Mouse (Mus musculus): ENCODE results near the gene Vmn1r135.
"Not testable (repeated sequence)": the region's sequence is repeated elsewhere in the genome, so short reads cannot be mapped to it uniquely, and the experiment has no call there.

Gene Vmn1r135

DNA sequence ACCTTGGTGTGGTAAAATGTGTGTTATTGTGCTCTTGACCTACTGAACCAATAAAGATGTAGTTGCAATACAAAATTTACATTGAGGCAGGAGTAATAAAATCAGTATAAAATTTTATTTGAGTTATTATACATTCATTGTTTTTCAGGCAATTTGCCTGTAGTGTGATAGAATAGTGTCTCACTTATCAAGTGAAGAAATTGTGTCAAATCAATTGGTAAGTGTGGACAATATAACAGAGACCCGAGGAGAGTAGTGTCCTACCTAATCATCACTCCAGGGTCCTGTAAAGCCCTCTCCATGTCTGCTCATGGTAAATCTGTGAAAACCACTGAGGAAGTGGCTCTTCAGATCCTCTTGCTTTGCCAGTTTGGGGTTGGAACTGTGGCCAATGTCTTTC, at the start of gene Vmn1r135:
Vmn1r135 (plus strand) TSS at position 301 of the 400 bp plus-strand sequence.
- in situ Hi-C loops (cut with MboI, MseI) = not testable (repeated sequence)

- in situ Hi-C loops (cut with MboI, MseI) = not testable (repeated sequence)
Measured at GRCm38 (mm10) chr7:21796628-21797027, 35.5 kb upstream of the Vmn1r135 start, which contains the start of gene Gm4177. TSS of gene Gm4177 (minus strand) at chr7:21796728.

DNA sequence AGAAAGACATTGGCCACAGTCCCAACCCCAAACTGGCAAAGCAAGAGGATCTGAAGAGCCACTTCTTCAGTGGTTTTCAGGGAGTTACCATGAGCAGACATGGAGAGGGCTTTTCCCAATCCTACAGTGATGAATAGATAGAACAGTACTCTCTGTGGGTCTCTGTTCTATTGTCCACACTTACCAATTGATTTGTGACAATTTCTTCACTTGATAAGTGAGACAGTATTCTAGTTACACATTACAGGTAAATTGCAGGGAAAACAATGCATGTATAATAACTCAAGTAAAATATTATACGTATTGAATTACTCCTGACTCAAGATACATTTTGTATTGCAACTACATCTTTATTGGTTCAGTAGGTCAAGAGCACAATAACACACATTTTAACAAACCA, 12.0 kb downstream of the Vmn1r135 start, which contains the start of gene Gm5725:
Gm5725 (minus strand) TSS at position 101 of the 400 bp plus-strand sequence.
- in situ Hi-C loops (cut with MboI, MseI) = not testable (repeated sequence)
